Mouse (Mus musculus) MEL (cell line): ENCODE measurements at regions not wholly inside any gene's neighbourhood (a gene's known extent, or its start where the extent isn't known, plus 50 kb on each side); places are given as distances from the start of the nearest gene placed in this dataset.

Source experiments
- DNase-seq: peaks from one replicate; pipeline ENCODE4 v3.0.0; 2011; ENCODE audit warnings: low read depth, low spot score
- H3K27ac ChIP-seq: 2 replicates; pipeline ENCODE4 v1.5.1; 2012; ENCODE audit warnings: low read depth, mild to moderate bottlenecking, control low read depth, low read length, moderate library complexity; ENCODE audit not compliant: control insufficient read depth
- H3K27me3 ChIP-seq, 2 experiments: fragments of 150-350 bp in 1 of 2; sonication (generic) in 1 of 2; 2 replicates each; pipeline ENCODE4 v1.6.1; 2012; ENCODE audit warnings: low read length in 2 of 2, mild to moderate bottlenecking in 2 of 2, improper control_type of control experiment in 1 of 2, moderate library complexity in 1 of 2; ENCODE audit not compliant: insufficient read depth in 2 of 2, control insufficient read depth in 1 of 2
- H3K36me3 ChIP-seq, 2 experiments: 2 replicates each; pipeline ENCODE4 v1.6.1; 2012 to 2014; ENCODE audit warnings: low read length in 2 of 2, improper control_type of control experiment in 1 of 2, inconsistent platforms in 1 of 2, mild to moderate bottlenecking in 1 of 2; ENCODE audit not compliant: insufficient read depth in 2 of 2, control insufficient read depth in 1 of 2
- H3K4me1 ChIP-seq, 2 experiments: fragments of 150-350 bp in 1 of 2; sonication (generic) in 1 of 2; 2 replicates each; pipeline ENCODE4 v1.6.1; 2012; ENCODE audit warnings: low read length in 2 of 2, improper control_type of control experiment in 1 of 2, mild to moderate bottlenecking in 1 of 2; ENCODE audit not compliant: insufficient read depth in 2 of 2, control insufficient read depth in 1 of 2
- H3K4me3 ChIP-seq, 2 experiments: fragments of 150-350 bp in 1 of 2; sonication (generic) in 1 of 2; 2 replicates each; pipeline ENCODE4 v1.5.1; 2012; ENCODE audit warnings: low read depth in 2 of 2, low read length in 2 of 2, mild to moderate bottlenecking in 2 of 2, moderate library complexity in 2 of 2, control low read depth in 1 of 2, improper control_type of control experiment in 1 of 2; ENCODE audit not compliant: control insufficient read depth in 1 of 2, insufficient read depth in 1 of 2
- H3K79me2 ChIP-seq: 2 replicates; pipeline ENCODE4 v1.6.1; 2012; ENCODE audit warnings: mild to moderate bottlenecking, low read length, moderate library complexity; ENCODE audit not compliant: control insufficient read depth, poor library complexity, insufficient read depth
- H3K9ac ChIP-seq: 2 replicates; pipeline ENCODE4 v1.6.1; 2012; ENCODE audit warnings: low read depth, mild to moderate bottlenecking, control low read depth, low read length, moderate library complexity; ENCODE audit not compliant: control insufficient read depth, poor library complexity, severe bottlenecking
- H3K9me3 ChIP-seq: fragments of 150-350 bp; sonication (generic); replicated peaks from 2 replicates; pipeline ENCODE4 v1.6.1; 2012; ENCODE audit warnings: mild to moderate bottlenecking, low read length, improper control_type of control experiment, moderate library complexity; ENCODE audit not compliant: insufficient read depth
- BHLHE40 ChIP-seq: IDR thresholded peaks from 2 replicates; pipeline ENCODE4 v1.6.1; 2012; ENCODE audit warnings: low read depth, mild to moderate bottlenecking, inconsistent platforms, low read length, improper control_type of control experiment, borderline replicate concordance
- EP300 ChIP-seq, 2 experiments: IDR thresholded peaks; 2 replicates each; pipeline ENCODE4 v1.6.1; 2011; ENCODE audit warnings: improper control_type of control experiment in 2 of 2, low read length in 2 of 2, low read depth in 1 of 2, mild to moderate bottlenecking in 1 of 2
- ETS1 ChIP-seq: IDR thresholded peaks from 2 replicates; pipeline ENCODE4 v1.6.1; 2012; ENCODE audit warnings: low read depth, mild to moderate bottlenecking, inconsistent platforms, low read length, improper control_type of control experiment, moderate library complexity
- GATA1 ChIP-seq: IDR thresholded peaks from 2 replicates; pipeline ENCODE4 v1.6.1; 2011; ENCODE audit warnings: low read depth, low read length, improper control_type of control experiment
- HCFC1 ChIP-seq: IDR thresholded peaks from 2 replicates; pipeline ENCODE4 v1.6.1; 2012; ENCODE audit warnings: low read depth, mild to moderate bottlenecking, inconsistent platforms, low read length, improper control_type of control experiment, moderate library complexity
- MXI1 ChIP-seq: IDR thresholded peaks from 2 replicates; pipeline ENCODE4 v1.6.1; 2011; ENCODE audit warnings: mild to moderate bottlenecking, low read depth, low read length, improper control_type of control experiment
- MYC ChIP-seq: IDR thresholded peaks from 2 replicates; pipeline ENCODE4 v1.6.1; 2011; ENCODE audit warnings: low read depth, mild to moderate bottlenecking, low read length, improper control_type of control experiment, moderate library complexity
- POLR2AphosphoS2 ChIP-seq: IDR thresholded peaks from 2 replicates; pipeline ENCODE4 v1.6.1; 2011; ENCODE audit warnings: low read length, improper control_type of control experiment
- POLR2AphosphoS5 ChIP-seq: IDR thresholded peaks from 2 replicates; pipeline ENCODE4 v1.6.1; 2012; ENCODE audit warnings: low read depth, borderline replicate concordance, mild to moderate bottlenecking, inconsistent platforms, low read length, moderate library complexity, mixed read lengths
- RAD21 ChIP-seq: IDR thresholded peaks from 2 replicates; pipeline ENCODE4 v1.6.1; 2011; ENCODE audit warnings: mild to moderate bottlenecking, low read depth, low read length, improper control_type of control experiment
- RCOR1 ChIP-seq: IDR thresholded peaks from 2 replicates; pipeline ENCODE4 v1.6.1; 2012; ENCODE audit warnings: low read depth, mild to moderate bottlenecking, inconsistent platforms, low read length, improper control_type of control experiment
- SIN3A ChIP-seq: IDR thresholded peaks from 2 replicates; pipeline ENCODE4 v1.6.1; 2012; ENCODE audit warnings: low read length, improper control_type of control experiment, inconsistent platforms
- TAL1 ChIP-seq: IDR thresholded peaks from 2 replicates; pipeline ENCODE4 v1.6.1; 2012; ENCODE audit warnings: mild to moderate bottlenecking, inconsistent platforms, low read length, moderate library complexity, mixed read lengths
- TBP ChIP-seq: IDR thresholded peaks from 2 replicates; pipeline ENCODE4 v1.8.0; 2011; ENCODE audit warnings: low read depth, low read length, improper control_type of control experiment
- TCF12 ChIP-seq: IDR thresholded peaks from 2 replicates; pipeline ENCODE4 v1.6.1; 2014; ENCODE audit warnings: low read depth, mild to moderate bottlenecking, inconsistent platforms, low read length, improper control_type of control experiment, moderate library complexity
- ZC3H11A ChIP-seq: IDR thresholded peaks from 2 replicates; pipeline ENCODE4 v1.6.1; 2012; ENCODE audit warnings: low read depth, mild to moderate bottlenecking, inconsistent platforms, low read length, improper control_type of control experiment
- ZMIZ1 ChIP-seq: IDR thresholded peaks from 2 replicates; pipeline ENCODE4 v1.6.1; 2012; ENCODE audit warnings: low read depth, mild to moderate bottlenecking, inconsistent platforms, low read length, improper control_type of control experiment, moderate library complexity

- TF ChIP-seq RAD21 (no peak), POLR2AphosphoS5 (no peak), TCF12 (no peak), POLR2AphosphoS2 (no peak), TBP (no peak)
- Histone ChIP-seq H3K4me3 (no peak overlapping the region), H3K36me3 (peaks cover 0 to 7% of the 10 kb centered on the region in 2 experiments; a peak in 2 of 4 replicates), H3K9ac (no peak overlapping the region), H3K27ac (no peak overlapping the region), H3K4me1 (peaks cover 3% of the 10 kb centered on the region in 2 experiments; a peak in 3 of 4 replicates), H3K9me3 (no peaks in the 10 kb centered on the region), H3K27me3 (no peaks in the 10 kb centered on the region), H3K79me2 (no peaks in the 10 kb centered on the region)
- no peak for DNase-seq
These were observed 62.8 kb upstream of the Foxn3 start for GRCm38 (mm10) chr12:99626147-99626546.

- H3K79me2 ChIP-seq = no peaks in the 10 kb centered on the region
- H3K27ac ChIP-seq = no peak overlapping the region
- H3K4me3 ChIP-seq = no peak overlapping the region
- H3K9ac ChIP-seq = no peak overlapping the region
- H3K9me3 ChIP-seq = no peaks in the 10 kb centered on the region
- no peaks in the 10 kb centered on the region for H3K27me3 ChIP-seq
- peak; percentile 47 for DNase-seq
- peak; percentile 73 for TF ChIP-seq TCF12
- peak; percentile 92; the same call in 1 of the 2 replicates for TF ChIP-seq RCOR1
- TF ChIP-seq ZC3H11A = no peak
- TF ChIP-seq ETS1 = peak; percentile 48; the same call in 1 of the 2 replicates
- TF ChIP-seq SIN3A = 0 out of 2 replicates have a peak, but pooled peaks have one; percentile 32
- no peak for TF ChIP-seq ZMIZ1
- TF ChIP-seq GATA1 = peak; percentile 79
- TF ChIP-seq TAL1 = peak; percentile 51
- TF ChIP-seq EP300 (IDR thresholded peaks at IDR 0.05; ENCODE audit: low read depth in 1 of 2, low read length in 2 of 2) = peak; percentile 46 to 79; a peak in 3 of 4 replicates
- TF ChIP-seq MYC = no peak
- TF ChIP-seq HCFC1 = no peak
- TF ChIP-seq MXI1 = peak; percentile 48; the same call in 1 of the 2 replicates
- TF ChIP-seq BHLHE40 = 0 out of 2 replicates have a peak, but pooled peaks have one; percentile 70
- peaks cover 3% of the 10 kb centered on the region in 2 experiments; a peak in 3 of 4 replicates for H3K4me1 ChIP-seq
- peaks cover 0 to 7% of the 10 kb centered on the region in 2 experiments; a peak in 2 of 4 replicates for H3K36me3 ChIP-seq
These were observed 61.7 kb upstream of the Foxn3 start for GRCm38 (mm10) chr12:99625094-99625493.
